Mouse (Mus musculus) embryo, embryonic 10 days (tissue): ENCODE data around the gene Prr14l.
"Not testable (repeated sequence)": the region's sequence is repeated elsewhere in the genome, so short reads cannot be mapped to it uniquely, and the experiment has no call there.

Experiments used
- DNase-seq: peaks from one replicate; pipeline ENCODE4 v3.0.0-alpha.2; 2015; ENCODE audit warnings: low spot score

The Prr14l gene

GRCm38 (mm10) chr5:32786454-32786853 lies 67.6 kb downstream of the Prr14l start:
- DNase-seq, result not testable (repeated sequence)

GRCm38 (mm10) chr5:32785313-32785915 lies 68.6 kb downstream of the Prr14l start, which contains the start of gene Pisd:
Gene Pisd (minus strand): TSS chr5:32785646.
- DNase-seq, result peak; percentile 97

GRCm38 (mm10) chr5:32784726-32785125 lies 69.3 kb downstream of the Prr14l start:
- DNase-seq, result no peak

- no peak for DNase-seq
Observed at GRCm38 (mm10) chr5:32781596-32781995, 72.5 kb downstream of the Prr14l start.

- DNase-seq, result no peak
Observed at GRCm38 (mm10) chr5:32778168-32778567, 75.9 kb downstream of the Prr14l start.

- DNase-seq, result no peak
Observed at GRCm38 (mm10) chr5:32772361-32772760, 81.7 kb downstream of the Prr14l start.

GRCm38 (mm10) chr5:32767636-32768373 lies 86.3 kb downstream of the Prr14l start:
- no peak for DNase-seq

- DNase-seq, result no peak
Observed at GRCm38 (mm10) chr5:32767004-32767403, 87.1 kb downstream of the Prr14l start.

GRCm38 (mm10) chr5:32761566-32762140 lies 92.4 kb downstream of the Prr14l start:
- no peak for DNase-seq

GRCm38 (mm10) chr5:32760787-32761186 lies 93.3 kb downstream of the Prr14l start:
- no peak for DNase-seq

- DNase-seq, result not testable (repeated sequence)
Observed at GRCm38 (mm10) chr5:32760352-32760751, 93.7 kb downstream of the Prr14l start.

GRCm38 (mm10) chr5:32759662-32760061 lies 94.4 kb downstream of the Prr14l start:
- no peak for DNase-seq

- DNase-seq, result no peak
Observed at GRCm38 (mm10) chr5:32756141-32756540, 97.9 kb downstream of the Prr14l start.

GRCm38 (mm10) chr5:32751736-32752135 lies 102.3 kb downstream of the Prr14l start:
- DNase-seq, result no peak

GRCm38 (mm10) chr5:32748936-32749335 lies 105.1 kb downstream of the Prr14l start:
- no peak for DNase-seq

GRCm38 (mm10) chr5:32747650-32748375 lies 106.2 kb downstream of the Prr14l start:
- DNase-seq, result peak; percentile 78

- peak; percentile 68 for DNase-seq
Observed at GRCm38 (mm10) chr5:32745705-32746655, 108.1 kb downstream of the Prr14l start.

- peak; percentile 43 for DNase-seq
Observed at GRCm38 (mm10) chr5:32742149-32742548, 111.9 kb downstream of the Prr14l start.

GRCm38 (mm10) chr5:32741377-32741776 lies 112.7 kb downstream of the Prr14l start:
- not testable (repeated sequence) for DNase-seq

GRCm38 (mm10) chr5:32740850-32741249 lies 113.2 kb downstream of the Prr14l start:
- DNase-seq, result not testable (repeated sequence)

- no peak for DNase-seq
Observed at GRCm38 (mm10) chr5:32740138-32740537, 113.9 kb downstream of the Prr14l start.
